Mouse (Mus musculus) neutrophil, adult 83 days (primary cell): ENCODE data around the gene Tmem235. TPM values are rescaled to one million over a fixed set of nuclear protein-coding genes. Genes with fewer than 3 reads are reported as not detected.

Experiments used
- total RNA-seq, 2 experiments: library from RNA; stranded (reverse); gene quantifications; one replicate each; pipeline ENCODE4 v1.2.4; 2023

Gene Tmem235
- total RNA-seq: not detected

GRCm38 (mm10) chr11:117860601-117861000, at the start of gene Tmem235:
Tmem235 (plus strand) TSS chr11:117860752.

GRCm38 (mm10) chr11:117825333-117826101, 35.0 kb upstream of the Tmem235 start, which contains the start of the genes Afmid and Tk1:
Afmid (plus strand) TSS chr11:117825924.
Tk1 (minus strand) TSS chr11:117826092.

DNA sequence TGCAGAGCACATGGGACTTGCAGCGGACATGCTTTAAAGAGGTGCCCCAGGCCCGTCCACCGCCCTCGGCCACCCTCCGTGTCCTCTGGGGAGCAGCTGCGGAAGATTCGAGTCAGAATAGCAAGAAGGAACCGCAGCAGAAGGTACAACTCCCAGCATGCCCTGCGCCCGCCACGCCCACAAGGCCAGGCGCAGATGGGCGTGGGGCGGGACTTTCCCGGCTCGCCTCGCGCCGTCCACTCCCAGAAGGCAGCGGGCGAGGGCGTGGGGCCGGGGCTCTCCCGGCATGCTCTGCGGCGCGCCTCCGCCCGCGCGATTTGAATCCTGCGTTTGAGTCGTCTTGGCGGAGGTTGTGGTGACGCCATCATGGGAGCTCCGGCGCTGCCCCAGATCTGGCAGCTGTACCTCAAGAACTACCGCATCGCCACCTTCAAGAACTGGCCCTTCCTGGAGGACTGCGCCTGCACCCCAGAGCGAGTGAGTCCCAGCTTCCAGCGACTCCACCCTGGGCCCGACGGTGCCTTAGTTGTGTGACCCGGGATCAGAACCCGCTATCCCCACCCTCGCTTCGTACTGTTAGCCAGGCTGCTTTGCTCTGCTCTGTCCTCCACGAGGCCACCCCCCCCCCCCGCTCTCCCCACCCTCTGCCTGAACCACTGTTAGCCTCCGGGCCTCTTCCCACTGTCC, 11.4 kb upstream of the Tmem235 start, which contains the start of gene Birc5:
Gene Birc5, plus strand, starts transcription at position 267 of the 687 bp plus-strand sequence.

GRCm38 (mm10) chr11:117872861-117873608, 12.5 kb downstream of the Tmem235 start, which contains the start of gene Tha1:
Tha1 (minus strand) TSS chr11:117873481.

Other genes starting within 250 kb of the Tmem235 start
- gene Tnrc6c, start 206.5 kb upstream of the Tmem235 start, total RNA-seq: 10 to 100 TPM; 33.7 to 37.7 TPM
- gene Tmc8, start 78.7 kb upstream of the Tmem235 start, total RNA-seq: 10 to 100 TPM; 45.5 to 51.0 TPM
- 100 to 1,000 TPM; 101 to 114 TPM for gene Tmc6, start 78.6 kb upstream of the Tmem235 start, total RNA-seq
- 1 to 10 TPM; 1.5 to 1.8 TPM for gene 6030468B19Rik, start 63.1 kb upstream of the Tmem235 start, total RNA-seq
- gene Gm20708, start 51.1 kb upstream of the Tmem235 start, total RNA-seq: 1 to 10 TPM; 1.1 to 3.1 TPM
- gene Syngr2, start 51.1 kb upstream of the Tmem235 start, total RNA-seq: 100 to 1,000 TPM; 105 to 110 TPM
- 1 to 10 TPM; 5.0 to 7.7 TPM for gene Afmid, start 34.8 kb upstream of the Tmem235 start, total RNA-seq
- 10 to 100 TPM; 64.3 to 81.1 TPM for gene Tk1, start 34.7 kb upstream of the Tmem235 start, total RNA-seq
- gene Birc5, start 11.5 kb upstream of the Tmem235 start, total RNA-seq: 10 to 100 TPM; 81.1 to 93.9 TPM
- under 1 TPM; 0.22 to 0.50 TPM for gene Tha1, start 12.7 kb downstream of the Tmem235 start, total RNA-seq
- gene Socs3, start 109.3 kb downstream of the Tmem235 start, total RNA-seq: 10 to 100 TPM; 28.6 to 43.0 TPM
- gene Pgs1, start 125.5 kb downstream of the Tmem235 start, total RNA-seq: 100 to 1,000 TPM in 1 of 2 experiments, 10 to 100 TPM in 1; 81.4 to 101 TPM